Mouse (Mus musculus) cortical plate, adult 2 months (tissue): Measurements from ENCODE around the gene Fbxl17. TPM values are rescaled to one million over a fixed set of nuclear protein-coding genes. Genes with fewer than 3 reads are reported as not detected.

Experiments used
- H3K27ac ChIP-seq: fragments of 200-500 bp; 2 replicates; pipeline ENCODE4 v1.5.1; 2012; ENCODE audit warnings: low read length, control low read depth, inconsistent platforms; ENCODE audit not compliant: insufficient read depth
- H3K4me1 ChIP-seq: fragments of 200-500 bp; 2 replicates; pipeline ENCODE4 v1.6.1; 2011; ENCODE audit warnings: low read length; ENCODE audit not compliant: control insufficient read depth, insufficient read depth
- H3K4me3 ChIP-seq: fragments of 200-500 bp; 2 replicates; pipeline ENCODE4 v1.5.1; 2011; ENCODE audit warnings: mild to moderate bottlenecking, low read length, control low read depth; ENCODE audit not compliant: insufficient read depth
- CTCF ChIP-seq: fragments of 200-500 bp; IDR thresholded peaks from 2 replicates; pipeline ENCODE4 v1.5.1; 2011; ENCODE audit warnings: mild to moderate bottlenecking, control low read depth, low read length; ENCODE audit not compliant: insufficient read depth; ENCODE audit errors: extremely low read depth
- POLR2A ChIP-seq: fragments of 200-500 bp; IDR thresholded peaks from 2 replicates; pipeline ENCODE4 v1.6.1; 2011; ENCODE audit warnings: mild to moderate bottlenecking, low read length, control low read depth; ENCODE audit not compliant: insufficient read depth; ENCODE audit errors: extremely low read depth
- polyA plus RNA-seq: library from polyadenylated mRNA; depleted of rRNA; stranded (reverse); fragments of >200 nt; gene quantifications from 2 replicates; pipeline ENCODE4 v1.2.3, GENCODE M21; 2012

Gene Fbxl17
- polyA plus RNA-seq, 1 experiment: 28.9 TPM

DNA sequence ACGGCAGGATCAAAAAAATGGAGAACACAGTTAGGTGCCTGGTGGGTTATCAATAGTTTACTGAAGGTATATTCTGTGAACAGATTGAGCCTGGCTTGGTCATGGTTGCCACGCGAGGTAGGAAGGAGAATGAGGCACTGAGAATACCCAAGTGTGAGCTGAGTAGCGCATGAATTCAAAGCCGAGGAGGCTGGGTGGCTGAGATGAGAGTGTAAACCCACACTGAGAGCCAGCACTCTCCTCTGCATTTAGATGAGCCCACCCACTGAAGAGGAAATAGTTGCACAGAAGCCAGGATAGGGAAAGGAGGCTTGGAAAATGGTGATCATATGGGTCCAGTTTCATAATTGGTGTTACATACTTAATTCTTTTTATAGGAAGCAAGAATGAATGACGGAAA lies 290.7 kb downstream of the Fbxl17 start:
- Histone ChIP-seq H3K27ac (no peak overlapping the region), H3K4me3 (no peak overlapping the region), H3K4me1 (peaks cover 2% of the 10 kb centered on the region; the same call in 1 of the 2 replicates)
- no peak for TF ChIP-seq POLR2A
- TF ChIP-seq CTCF: no peak

DNA sequence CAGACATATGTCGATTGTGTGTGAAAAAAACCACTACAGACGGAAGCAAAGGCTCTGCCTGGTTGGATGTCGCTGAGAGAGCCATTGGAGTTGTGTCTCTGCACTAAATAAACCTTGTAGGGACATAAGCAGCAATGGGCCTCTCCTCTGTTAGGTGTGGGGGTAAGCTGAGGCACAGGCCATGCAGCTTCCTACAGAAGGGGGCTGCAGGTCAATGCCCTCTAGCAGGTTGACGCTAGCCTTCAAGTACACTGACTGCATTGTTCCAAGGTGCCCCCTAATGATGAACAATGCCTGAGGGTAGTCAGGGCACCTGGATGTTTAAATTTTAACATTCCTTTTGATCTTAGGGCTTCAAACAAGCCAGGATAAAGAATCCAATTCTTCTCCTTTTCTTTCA lies 291.5 kb downstream of the Fbxl17 start:
- Histone ChIP-seq H3K4me1 (peaks cover 2% of the 10 kb centered on the region; the same call in 1 of the 2 replicates), H3K4me3 (no peak overlapping the region), H3K27ac (no peak overlapping the region)
- TF ChIP-seq POLR2A (no peak), CTCF (no peak)

DNA sequence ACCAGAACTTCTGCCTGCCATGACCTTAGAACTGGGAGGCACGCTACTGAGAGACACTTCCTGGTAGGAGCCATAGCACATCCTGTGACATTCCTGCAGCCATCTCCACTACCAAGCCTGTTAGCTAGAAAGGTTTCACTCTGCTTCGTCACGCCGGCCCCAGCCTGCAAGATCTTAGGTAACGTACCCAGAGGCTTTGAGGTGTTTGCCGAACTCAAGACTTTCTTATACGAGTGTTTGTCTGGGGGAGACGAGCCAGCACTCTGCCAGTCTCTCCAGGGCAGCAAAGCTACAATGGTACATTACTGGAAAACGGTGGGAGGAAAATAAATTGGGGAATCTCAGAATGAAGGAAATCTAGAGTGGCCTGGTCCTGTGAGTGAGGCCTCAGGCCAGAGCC lies 292.1 kb downstream of the Fbxl17 start:
- H3K4me1 ChIP-seq: peaks cover 2% of the 10 kb centered on the region; the same call in 1 of the 2 replicates
- TF ChIP-seq CTCF (no peak), POLR2A (no peak)

DNA sequence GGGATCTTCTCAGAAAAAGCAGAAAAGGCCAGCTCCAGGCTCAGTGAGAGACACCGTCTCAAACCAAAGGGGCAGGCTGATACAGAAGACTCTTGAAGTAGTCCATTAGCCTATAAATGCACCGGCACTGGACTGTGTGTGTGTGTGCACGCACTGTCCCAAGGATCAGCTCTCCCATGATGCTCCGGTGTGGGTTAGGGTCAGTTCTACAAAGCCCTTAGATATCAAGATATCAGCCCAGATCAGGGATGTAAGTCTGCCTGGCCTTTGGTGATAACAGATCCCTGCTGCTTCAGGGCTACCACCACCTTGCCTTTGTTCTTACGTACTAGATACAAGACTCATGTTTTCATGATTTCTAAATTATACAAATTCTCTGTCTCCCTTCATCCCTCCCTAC lies 294.5 kb downstream of the Fbxl17 start:
- no peaks in the 10 kb centered on the region for H3K4me1 ChIP-seq
- H3K27ac ChIP-seq: no peak overlapping the region
- no peak for TF ChIP-seq POLR2A
- TF ChIP-seq CTCF: no peak
- H3K4me3 ChIP-seq: no peak overlapping the region

More for the DNA sequence above, 292.1 kb downstream of the Fbxl17 start:
- no peak overlapping the region for H3K27ac ChIP-seq
- no peak overlapping the region for H3K4me3 ChIP-seq

DNA sequence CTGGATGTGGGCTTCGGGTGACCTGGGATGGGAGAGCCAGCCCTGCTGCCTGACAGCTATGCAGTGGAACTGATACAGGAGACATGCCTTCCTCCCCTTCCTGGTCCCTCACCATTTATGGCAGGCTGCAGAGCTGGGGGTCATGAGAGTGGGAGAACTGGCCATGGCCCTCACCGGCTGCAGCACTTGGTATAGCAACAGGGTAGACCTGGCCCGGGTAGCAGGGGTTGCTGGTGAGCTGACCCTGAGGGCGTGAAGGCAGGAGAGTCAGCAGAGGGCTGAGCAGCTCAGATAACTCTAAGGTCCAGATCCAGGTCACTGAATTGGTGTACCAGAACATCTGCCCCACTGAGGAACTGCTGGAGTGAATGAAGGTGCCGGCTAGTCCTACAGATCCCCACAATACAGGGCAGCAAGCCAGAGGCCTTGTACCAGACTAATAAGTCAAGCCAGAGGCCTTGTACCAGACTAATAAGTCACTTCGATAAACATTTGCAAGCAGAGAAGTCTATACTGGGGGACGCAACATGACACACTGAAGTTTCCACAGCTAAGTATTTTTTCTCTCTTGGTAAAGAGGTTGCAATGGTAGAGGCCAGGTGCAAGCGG lies 296.1 kb downstream of the Fbxl17 start:
- no peak for TF ChIP-seq POLR2A
- TF ChIP-seq CTCF: no peak
- Histone ChIP-seq H3K4me1 (no peaks in the 10 kb centered on the region), H3K4me3 (no peak overlapping the region), H3K27ac (no peak overlapping the region)

DNA sequence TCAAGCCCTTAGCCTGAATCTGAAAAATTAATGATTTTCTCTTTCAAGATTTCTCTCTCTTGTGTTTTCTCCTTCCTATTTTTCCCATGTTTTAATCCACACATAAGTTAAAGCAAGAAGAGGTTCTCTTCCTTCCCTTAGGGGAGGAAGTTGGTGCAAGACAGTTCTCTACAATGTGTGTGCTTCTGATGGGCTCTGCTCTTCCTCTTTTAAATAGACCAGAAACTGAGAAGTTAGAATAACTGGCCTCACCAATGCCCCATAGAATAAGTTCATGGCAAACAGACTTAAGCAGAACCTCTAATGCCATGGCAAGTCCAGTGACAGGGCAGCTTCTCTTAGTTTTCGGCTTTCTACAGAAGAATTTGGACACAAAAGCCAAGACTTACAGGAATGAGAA lies 301.1 kb downstream of the Fbxl17 start:
- no peak overlapping the region for H3K4me3 ChIP-seq
- no peaks in the 10 kb centered on the region for H3K4me1 ChIP-seq
- no peak overlapping the region for H3K27ac ChIP-seq
- TF ChIP-seq POLR2A: no peak
- no peak for TF ChIP-seq CTCF

DNA sequence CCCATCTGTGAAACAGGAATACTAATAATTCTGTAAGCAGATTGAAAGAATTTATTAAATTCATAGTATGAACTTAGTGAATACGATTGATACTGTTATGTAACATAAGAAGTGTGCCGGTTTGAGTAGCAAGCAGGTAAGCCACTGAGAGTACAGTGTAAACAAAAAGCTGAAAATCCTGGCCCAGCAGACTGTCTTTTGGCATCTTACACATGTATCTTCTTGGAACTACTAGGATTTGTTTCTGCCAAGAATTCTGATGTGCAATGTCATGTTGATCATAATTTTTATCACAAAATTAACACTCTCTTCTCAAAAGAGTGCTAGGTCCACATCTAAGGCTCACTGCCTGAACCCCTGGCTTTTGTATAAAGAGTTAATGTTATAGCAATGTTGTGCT lies 304.3 kb downstream of the Fbxl17 start:
- no peaks in the 10 kb centered on the region for H3K4me1 ChIP-seq
- no peak overlapping the region for H3K4me3 ChIP-seq
- no peak for TF ChIP-seq POLR2A
- TF ChIP-seq CTCF: no peak
- H3K27ac ChIP-seq: no peak overlapping the region

DNA sequence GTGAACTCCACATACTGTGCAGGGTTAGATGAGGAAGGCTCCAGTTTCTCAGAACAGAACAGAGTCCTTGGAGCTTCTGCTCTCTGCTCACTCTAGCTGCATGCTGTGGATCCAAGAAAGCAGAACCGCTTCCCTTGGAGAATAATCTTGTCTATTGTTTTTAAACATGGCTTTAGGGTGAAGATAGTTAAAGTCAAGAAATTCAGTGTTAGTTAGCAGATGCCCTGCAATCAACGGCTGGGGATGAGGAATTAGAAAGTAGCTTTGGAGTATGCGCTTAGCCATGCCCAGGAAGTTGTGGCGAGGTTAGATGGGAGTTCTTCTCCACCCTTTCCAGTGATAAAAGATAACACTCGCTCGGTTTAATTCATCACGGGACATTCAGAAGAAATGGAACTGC lies 306.6 kb downstream of the Fbxl17 start:
- Histone ChIP-seq H3K4me3 (no peak overlapping the region), H3K27ac (no peak overlapping the region), H3K4me1 (no peaks in the 10 kb centered on the region)
- TF ChIP-seq CTCF: no peak

DNA sequence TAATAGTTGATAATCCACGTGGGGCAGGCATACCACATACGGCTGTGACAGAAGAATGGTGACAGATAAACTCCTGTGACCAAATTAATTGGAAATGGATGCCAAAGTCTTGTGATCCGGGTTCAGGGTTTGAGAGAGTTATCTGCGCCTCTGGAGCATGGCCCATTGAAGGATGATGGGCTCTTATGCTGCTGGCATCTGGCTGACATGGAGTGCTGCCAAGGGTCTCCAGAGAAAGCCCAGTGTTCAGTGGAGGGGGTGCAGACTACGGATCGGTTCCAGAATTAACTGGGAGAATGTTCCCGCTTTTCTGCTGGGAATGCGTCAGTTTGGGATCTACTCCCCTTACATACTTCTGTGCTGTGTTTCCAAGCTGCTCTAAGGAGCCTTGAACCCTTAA lies 308.5 kb downstream of the Fbxl17 start:
- Histone ChIP-seq H3K4me1 (no peaks in the 10 kb centered on the region), H3K4me3 (no peak overlapping the region), H3K27ac (no peak overlapping the region)
- no peak for TF ChIP-seq CTCF
- TF ChIP-seq POLR2A: no peak

DNA sequence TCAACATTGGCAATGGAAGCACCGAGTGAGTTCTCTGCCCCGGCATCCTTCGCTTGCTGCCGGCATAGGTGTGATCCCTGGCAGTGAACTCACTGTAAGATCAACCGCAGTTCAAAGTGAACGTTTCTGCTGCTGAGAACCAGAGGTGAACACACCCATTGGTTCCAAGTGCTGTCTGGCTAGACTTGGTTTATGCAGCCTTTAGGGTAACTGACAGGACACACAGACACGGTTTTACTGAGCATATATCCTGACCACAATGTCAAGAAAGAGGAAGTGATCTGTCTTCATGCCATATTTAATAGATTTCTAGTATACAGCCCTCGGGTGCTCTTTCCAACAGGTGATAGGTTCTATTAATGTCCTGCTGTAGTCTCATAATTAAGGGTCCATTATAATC lies 310.5 kb downstream of the Fbxl17 start:
- Histone ChIP-seq H3K27ac (no peak overlapping the region), H3K4me1 (peaks cover 3% of the 10 kb centered on the region; the same call in 1 of the 2 replicates), H3K4me3 (no peak overlapping the region)
- TF ChIP-seq POLR2A (no peak), CTCF (no peak)
